Mouse (Mus musculus): ENCODE measurements at regions not wholly inside any gene's neighbourhood (a gene's known extent, or its start where the extent isn't known, plus 50 kb on each side); places are given as distances from the start of the nearest gene placed in this dataset.

- Histone ChIP-seq H3K27ac (no peak overlapping the region), H3K9ac (no peak overlapping the region), H3K4me2 (no peak overlapping the region), H3K27me3 (peaks cover 65% of the 10 kb centered on the region), H3K9me3 (replicated peaks) (no peaks in the 10 kb centered on the region), H3K36me3 (no peaks in the 10 kb centered on the region), H3K4me3 (replicated peaks) (no peak overlapping the region), H3K4me1 (peaks cover 16% of the 10 kb centered on the region)
- 82% methylated on average over 11 of the region's 11 CpGs for WGBS
- no peak for ATAC-seq (replicated peaks; ENCODE audit: low FRiP score)
Measured at GRCm38 (mm10) chr5:119559696-119560095, 110.8 kb upstream of the Tbx3 start.

- Histone ChIP-seq H3K36me3 (no peaks in the 10 kb centered on the region), H3K27me3 (peaks cover 65% of the 10 kb centered on the region), H3K4me3 (replicated peaks) (no peak overlapping the region), H3K9me3 (replicated peaks) (no peaks in the 10 kb centered on the region), H3K4me1 (peaks cover 16% of the 10 kb centered on the region), H3K9ac (no peak overlapping the region), H3K27ac (no peak overlapping the region), H3K4me2 (no peak overlapping the region)
- WGBS, result 94% methylated on average over 5 of the region's 5 CpGs
- ATAC-seq (replicated peaks; ENCODE audit: low FRiP score), result no peak
Measured at GRCm38 (mm10) chr5:119560392-119560791, 110.1 kb upstream of the Tbx3 start.

GRCm38 (mm10) chr5:119561531-119561930, 108.9 kb upstream of the Tbx3 start:
- Histone ChIP-seq H3K4me2 (no peak overlapping the region), H3K9ac (no peak overlapping the region), H3K27me3 (peaks cover 67% of the 10 kb centered on the region), H3K27ac (no peak overlapping the region), H3K4me1 (peaks cover 16% of the 10 kb centered on the region), H3K4me3 (replicated peaks) (no peak overlapping the region), H3K36me3 (no peaks in the 10 kb centered on the region), H3K9me3 (replicated peaks) (no peaks in the 10 kb centered on the region)
- 78% methylated on average over 7 of the region's 7 CpGs for WGBS
- no peak for ATAC-seq (replicated peaks; ENCODE audit: low FRiP score)

- Histone ChIP-seq H3K9ac (no peak overlapping the region; the same call in 1 of the 2 replicates), H3K27me3 (peaks cover 76% of the 10 kb centered on the region), H3K27ac (peak overlapping the region; percentile 66), H3K36me3 (no peaks in the 10 kb centered on the region), H3K4me1 (peaks cover 16% of the 10 kb centered on the region), H3K9me3 (replicated peaks) (no peaks in the 10 kb centered on the region), H3K4me2 (peak overlapping the region; percentile 47), H3K4me3 (replicated peaks) (0 out of 2 replicates have a peak overlapping the region, but pooled peaks have one; percentile 7)
- 4% methylated on average over 33 of the region's 33 CpGs for WGBS
- peak; percentile 90 for ATAC-seq (replicated peaks; ENCODE audit: low FRiP score)
Measured at GRCm38 (mm10) chr5:119563510-119564351, 106.7 kb upstream of the Tbx3 start.

GRCm38 (mm10) chr5:119567639-119568038, 102.8 kb upstream of the Tbx3 start:
- Histone ChIP-seq H3K9me3 (replicated peaks) (no peaks in the 10 kb centered on the region), H3K4me2 (no peak overlapping the region), H3K36me3 (no peaks in the 10 kb centered on the region), H3K27ac (no peak overlapping the region), H3K27me3 (peaks cover 65% of the 10 kb centered on the region), H3K4me1 (peaks cover 19% of the 10 kb centered on the region), H3K9ac (no peak overlapping the region), H3K4me3 (replicated peaks) (no peak overlapping the region)
- ATAC-seq (replicated peaks; ENCODE audit: low FRiP score), result no peak
- 83% methylated on average over 11 of the region's 11 CpGs for WGBS

- Histone ChIP-seq H3K4me1 (peaks cover 3% of the 10 kb centered on the region; the same call in 1 of the 2 replicates), H3K4me2 (no peak overlapping the region), H3K36me3 (0 out of 2 replicates have a peak, but pooled peaks cover 4% of the 10 kb centered on the region), H3K9me3 (replicated peaks) (no peaks in the 10 kb centered on the region), H3K9ac (no peak overlapping the region), H3K27ac (no peak overlapping the region), H3K27me3 (peaks cover 43% of the 10 kb centered on the region), H3K4me3 (replicated peaks) (no peak overlapping the region)
- 43% methylated on average over 8 of the region's 8 CpGs for WGBS
- ATAC-seq (replicated peaks; ENCODE audit: low FRiP score), result no peak
Measured at GRCm38 (mm10) chr5:119570054-119570453, 100.4 kb upstream of the Tbx3 start.

- no peak overlapping the region for H3K9ac ChIP-seq
- no peak overlapping the region for H3K27ac ChIP-seq
- H3K4me2 ChIP-seq, result no peak overlapping the region
- 0 out of 2 replicates have a peak, but pooled peaks cover 4% of the 10 kb centered on the region for H3K36me3 ChIP-seq
- no peaks in the 10 kb centered on the region for H3K9me3 ChIP-seq (replicated peaks)
- ATAC-seq (replicated peaks; ENCODE audit: low FRiP score), result no peak
- peaks cover 3% of the 10 kb centered on the region; the same call in 1 of the 2 replicates for H3K4me1 ChIP-seq
- peaks cover 27% of the 10 kb centered on the region for H3K27me3 ChIP-seq
- no peak overlapping the region for H3K4me3 ChIP-seq (replicated peaks)
- 96% methylated on average over 3 of the region's 3 CpGs for WGBS
Measured at GRCm38 (mm10) chr5:119571644-119572043, 98.8 kb upstream of the Tbx3 start.

GRCm38 (mm10) chr5:119575124-119575523, 95.3 kb upstream of the Tbx3 start:
- H3K4me1 ChIP-seq, result no peaks in the 10 kb centered on the region
- no peak overlapping the region for H3K9ac ChIP-seq
- H3K4me2 ChIP-seq, result no peak overlapping the region
- H3K9me3 ChIP-seq (replicated peaks), result no peaks in the 10 kb centered on the region
- ATAC-seq (replicated peaks; ENCODE audit: low FRiP score), result no peak
- WGBS, result 15% methylated on average over 14 of the region's 14 CpGs
- H3K36me3 ChIP-seq, result 0 out of 2 replicates have a peak, but pooled peaks cover 4% of the 10 kb centered on the region
- peaks cover 4% of the 10 kb centered on the region; the same call in 1 of the 2 replicates for H3K27me3 ChIP-seq
- H3K4me3 ChIP-seq (replicated peaks), result no peak overlapping the region
- H3K27ac ChIP-seq, result no peak overlapping the region

GRCm38 (mm10) chr5:119579288-119579687, 91.2 kb upstream of the Tbx3 start:
- no peaks in the 10 kb centered on the region for H3K36me3 ChIP-seq
- no peaks in the 10 kb centered on the region for H3K4me1 ChIP-seq
- no peak overlapping the region for H3K4me3 ChIP-seq (replicated peaks)
- H3K9ac ChIP-seq, result no peak overlapping the region
- no peaks in the 10 kb centered on the region for H3K9me3 ChIP-seq (replicated peaks)
- ATAC-seq (replicated peaks; ENCODE audit: low FRiP score), result no peak
- 95% methylated on average over 2 of the region's 2 CpGs for WGBS
- H3K27me3 ChIP-seq, result no peaks in the 10 kb centered on the region
- no peak overlapping the region for H3K27ac ChIP-seq
- H3K4me2 ChIP-seq, result no peak overlapping the region

- H3K27me3 ChIP-seq, result no peaks in the 10 kb centered on the region
- no peak overlapping the region for H3K27ac ChIP-seq
- H3K4me2 ChIP-seq, result no peak overlapping the region
- no peaks in the 10 kb centered on the region for H3K9me3 ChIP-seq (replicated peaks)
- ATAC-seq (replicated peaks; ENCODE audit: low FRiP score), result no peak
- WGBS, result 88% methylated on average over 2 of the region's 2 CpGs
- no peaks in the 10 kb centered on the region for H3K4me1 ChIP-seq
- no peak overlapping the region for H3K9ac ChIP-seq
- no peaks in the 10 kb centered on the region for H3K36me3 ChIP-seq
- H3K4me3 ChIP-seq (replicated peaks), result no peak overlapping the region
Measured at GRCm38 (mm10) chr5:119579806-119580205, 90.7 kb upstream of the Tbx3 start.

- Histone ChIP-seq H3K27ac (no peak overlapping the region), H3K4me3 (replicated peaks) (no peak overlapping the region), H3K27me3 (no peaks in the 10 kb centered on the region), H3K36me3 (no peaks in the 10 kb centered on the region), H3K4me2 (no peak overlapping the region), H3K4me1 (no peaks in the 10 kb centered on the region), H3K9ac (no peak overlapping the region), H3K9me3 (replicated peaks) (no peaks in the 10 kb centered on the region)
- 80% methylated on average over 6 of the region's 6 CpGs for WGBS
- no peak for ATAC-seq (replicated peaks; ENCODE audit: low FRiP score)
Measured at GRCm38 (mm10) chr5:119580395-119580794, 90.1 kb upstream of the Tbx3 start.

GRCm38 (mm10) chr5:119580798-119581197, 89.7 kb upstream of the Tbx3 start:
- H3K9ac ChIP-seq, result no peak overlapping the region
- WGBS, result 80% methylated on average over 2 of the region's 2 CpGs

More at GRCm38 (mm10) chr5:119580798-119581197, 89.7 kb upstream of the Tbx3 start:
- Histone ChIP-seq H3K27ac (no peak overlapping the region), H3K4me1 (no peaks in the 10 kb centered on the region), H3K27me3 (no peaks in the 10 kb centered on the region), H3K36me3 (no peaks in the 10 kb centered on the region), H3K4me3 (replicated peaks) (no peak overlapping the region), H3K9me3 (replicated peaks) (no peaks in the 10 kb centered on the region), H3K4me2 (no peak overlapping the region)
- no peak for ATAC-seq (replicated peaks; ENCODE audit: low FRiP score)
